Mouse (Mus musculus): ENCODE data around the gene Nob1. TPM values are rescaled to one million over a fixed set of nuclear protein-coding genes. Genes with fewer than 3 reads are reported as not detected.

The Nob1 gene
- polyA plus RNA-seq, 1 experiment from 2014 or later = 8.4 TPM

GRCm38 (mm10) chr8:107412552-107412951, 12.3 kb downstream of the Nob1 start:
- Histone ChIP-seq H3K27ac (no peak overlapping the region), H3K36me3 (ENCODE audit: inconsistent target) (peaks cover 46% of the 10 kb centered on the region), H3K79me2 (ENCODE audit: inconsistent target) (no peaks in the 10 kb centered on the region), H3K4me3 (ENCODE audit: inconsistent target) (no peak overlapping the region)
- WGBS (ENCODE audit: missing documents) = 84% methylated on average over 8 of the region's 8 CpGs

- H3K79me2 ChIP-seq (ENCODE audit: inconsistent target) = no peaks in the 10 kb centered on the region
- H3K27ac ChIP-seq = no peak overlapping the region
- peaks cover 34% of the 10 kb centered on the region; the same call in 1 of the 2 replicates for H3K36me3 ChIP-seq (ENCODE audit: inconsistent target)
- no peak overlapping the region for H3K4me3 ChIP-seq (ENCODE audit: inconsistent target)
- 69% methylated on average over 4 of the region's 4 CpGs for WGBS (ENCODE audit: missing documents)
Observed at GRCm38 (mm10) chr8:107411391-107411790, 13.5 kb downstream of the Nob1 start.

DNA sequence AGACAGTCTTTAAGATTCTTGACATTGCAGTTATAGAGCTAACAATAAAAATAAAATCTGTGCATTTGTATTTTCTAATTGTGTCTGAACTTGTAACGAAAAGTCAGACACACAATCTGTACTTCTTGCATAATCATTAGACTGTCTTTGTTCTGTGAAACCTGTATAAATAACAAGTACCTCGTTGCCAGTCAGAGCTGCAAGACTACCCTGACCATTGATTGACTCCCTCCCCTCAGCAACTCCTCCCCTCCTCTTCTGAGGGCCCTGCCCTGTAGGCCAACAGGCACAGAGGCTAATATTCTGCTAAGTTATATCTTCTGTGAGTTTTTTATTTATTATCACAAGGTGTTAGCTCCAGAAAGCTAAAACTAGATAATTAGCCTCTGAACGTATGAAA, 18.9 kb downstream of the Nob1 start:
- Histone ChIP-seq H3K79me2 (ENCODE audit: inconsistent target) (no peaks in the 10 kb centered on the region), H3K36me3 (ENCODE audit: inconsistent target) (no peaks in the 10 kb centered on the region), H3K27ac (no peak overlapping the region), H3K4me3 (ENCODE audit: inconsistent target) (no peak overlapping the region)
- WGBS (ENCODE audit: missing documents) = 74% methylated on average over 3 of the region's 3 CpGs

DNA sequence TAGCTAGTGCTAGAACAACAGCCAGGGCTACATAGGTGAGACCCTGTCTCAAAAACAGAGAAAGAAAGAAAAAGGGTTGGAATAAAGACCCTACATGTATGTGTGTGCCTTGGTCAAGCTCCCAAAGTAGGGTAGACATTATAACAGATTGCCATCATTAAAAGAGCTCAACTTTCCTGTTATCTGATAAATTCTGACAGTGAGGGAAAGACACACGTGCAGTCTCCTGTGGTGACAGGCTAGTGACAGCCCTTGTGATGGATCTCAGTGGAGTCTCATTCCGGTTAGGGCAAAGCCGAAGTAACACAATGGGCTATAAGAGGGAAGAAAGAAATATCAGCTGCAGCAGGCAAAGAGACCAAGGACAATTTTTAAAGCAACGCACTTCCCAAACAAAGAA, 20.8 kb downstream of the Nob1 start:
- no peak overlapping the region for H3K4me3 ChIP-seq (ENCODE audit: inconsistent target)
- no peak overlapping the region for H3K27ac ChIP-seq
- 94% methylated on average over 4 of the region's 4 CpGs for WGBS (ENCODE audit: missing documents)

GRCm38 (mm10) chr8:107403038-107403781, 21.6 kb downstream of the Nob1 start, which contains the start of gene Nqo1:
Gene Nqo1, minus strand, starts transcription at chr8:107403206.
- WGBS (ENCODE audit: missing documents) = 8% methylated on average over 22 of the region's 22 CpGs
- Histone ChIP-seq H3K4me3 (ENCODE audit: inconsistent target) (peak within 1 kb of the TSS; percentile 24), H3K27ac (0 out of 2 replicates have a peak within 1 kb of the TSS, but pooled peaks have one; percentile 12), H3K36me3 (ENCODE audit: inconsistent target) (no peaks in the 10 kb centered on the region), H3K79me2 (ENCODE audit: inconsistent target) (no peaks in the 10 kb centered on the region)

More for the DNA sequence above, 20.8 kb downstream of the Nob1 start:
- no peaks in the 10 kb centered on the region for H3K36me3 ChIP-seq (ENCODE audit: inconsistent target)
- no peaks in the 10 kb centered on the region for H3K79me2 ChIP-seq (ENCODE audit: inconsistent target)

DNA sequence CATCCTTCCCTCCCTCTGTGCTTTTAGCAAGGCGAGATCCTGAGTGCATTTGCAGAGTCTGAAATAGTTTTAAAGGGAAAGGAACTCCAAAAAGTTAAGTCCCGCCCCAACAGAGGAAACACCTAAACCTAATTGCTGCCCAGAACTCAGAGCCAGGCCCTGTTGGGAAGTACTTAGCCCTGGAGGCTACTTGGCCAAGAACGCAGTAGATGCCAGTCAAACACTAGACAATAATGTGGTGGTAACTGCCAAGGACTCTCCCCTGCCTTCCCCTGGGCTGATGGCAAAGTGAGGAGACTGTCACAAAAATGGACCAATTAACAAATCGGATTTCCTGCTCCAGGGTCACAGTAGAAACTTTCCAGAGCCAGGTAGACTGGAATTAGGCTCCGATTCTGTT, 23.0 kb downstream of the Nob1 start:
- H3K36me3 ChIP-seq (ENCODE audit: inconsistent target) = no peaks in the 10 kb centered on the region
- no peaks in the 10 kb centered on the region for H3K79me2 ChIP-seq (ENCODE audit: inconsistent target)
- H3K27ac ChIP-seq = no peak overlapping the region
- H3K4me3 ChIP-seq (ENCODE audit: inconsistent target) = no peak overlapping the region
- 95% methylated on average over 5 of the region's 5 CpGs for WGBS (ENCODE audit: missing documents)

- H3K4me3 ChIP-seq (ENCODE audit: inconsistent target) = no peak overlapping the region
- WGBS (ENCODE audit: missing documents) = 78% methylated on average over 9 of the region's 9 CpGs
- no peaks in the 10 kb centered on the region for H3K36me3 ChIP-seq (ENCODE audit: inconsistent target)
Observed at GRCm38 (mm10) chr8:107399495-107399894, 25.4 kb downstream of the Nob1 start.

DNA sequence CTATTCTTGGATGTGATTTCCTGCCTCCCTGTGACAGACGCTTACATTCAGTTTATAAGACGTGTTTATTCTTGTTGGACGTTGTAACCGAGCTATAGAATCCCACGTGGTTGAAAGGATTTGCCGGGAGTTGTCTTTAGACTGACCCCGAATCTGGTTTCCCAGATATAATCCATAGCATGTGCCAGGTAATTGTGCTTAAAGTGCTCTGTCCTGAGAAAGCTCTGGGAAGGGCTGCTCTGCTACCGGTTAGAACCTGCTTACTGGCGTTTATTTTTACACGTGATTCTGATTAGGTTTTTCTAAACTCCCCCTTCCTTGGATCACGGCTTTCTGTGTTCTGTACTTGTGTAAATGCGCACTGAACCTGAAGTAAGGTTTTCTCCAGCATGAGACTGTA, 27.2 kb downstream of the Nob1 start:
- no peak overlapping the region for H3K27ac ChIP-seq
- 91% methylated on average over 12 of the region's 12 CpGs for WGBS (ENCODE audit: missing documents)
- no peaks in the 10 kb centered on the region for H3K79me2 ChIP-seq (ENCODE audit: inconsistent target)
- no peaks in the 10 kb centered on the region for H3K36me3 ChIP-seq (ENCODE audit: inconsistent target)
- H3K4me3 ChIP-seq (ENCODE audit: inconsistent target) = no peak overlapping the region

More at GRCm38 (mm10) chr8:107399495-107399894, 25.4 kb downstream of the Nob1 start:
- H3K27ac ChIP-seq = no peak overlapping the region
- H3K79me2 ChIP-seq (ENCODE audit: inconsistent target) = no peaks in the 10 kb centered on the region

DNA sequence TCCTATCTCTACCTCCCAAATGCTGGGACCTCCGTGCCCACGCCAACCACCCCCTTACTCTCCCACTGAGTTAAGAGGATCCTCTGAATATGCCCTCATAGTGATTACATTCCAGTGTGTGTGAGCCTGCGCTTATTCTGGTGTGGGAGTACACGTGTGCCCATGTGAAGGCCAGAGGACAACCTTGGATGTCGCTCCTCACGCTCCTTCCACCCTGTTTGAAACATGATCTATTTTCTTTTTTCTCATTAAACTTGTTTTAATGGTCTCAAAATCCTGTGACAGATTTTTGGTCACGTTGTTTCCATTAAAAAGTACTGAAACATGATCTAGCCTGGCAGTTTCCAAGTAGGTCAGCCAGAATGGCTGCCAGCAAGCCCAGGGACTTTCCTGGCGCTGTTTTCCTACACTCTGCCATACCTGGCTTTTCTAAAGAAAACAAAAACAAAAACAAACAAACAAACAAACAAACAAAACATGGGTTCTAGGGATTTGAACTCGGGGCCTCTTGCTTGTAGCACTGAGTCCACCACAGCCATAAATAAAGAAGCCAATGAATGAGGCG, 28.7 kb downstream of the Nob1 start:
- no peaks in the 10 kb centered on the region for H3K36me3 ChIP-seq (ENCODE audit: inconsistent target)
- H3K4me3 ChIP-seq (ENCODE audit: inconsistent target) = no peak overlapping the region
- H3K79me2 ChIP-seq (ENCODE audit: inconsistent target) = no peaks in the 10 kb centered on the region
- 94% methylated on average over 10 of the region's 10 CpGs for WGBS (ENCODE audit: missing documents)
- H3K27ac ChIP-seq = no peak overlapping the region

GRCm38 (mm10) chr8:107395397-107395796, 29.5 kb downstream of the Nob1 start:
- Histone ChIP-seq H3K4me3 (ENCODE audit: inconsistent target) (no peak overlapping the region), H3K36me3 (ENCODE audit: inconsistent target) (no peaks in the 10 kb centered on the region), H3K27ac (no peak overlapping the region), H3K79me2 (ENCODE audit: inconsistent target) (no peaks in the 10 kb centered on the region)

DNA sequence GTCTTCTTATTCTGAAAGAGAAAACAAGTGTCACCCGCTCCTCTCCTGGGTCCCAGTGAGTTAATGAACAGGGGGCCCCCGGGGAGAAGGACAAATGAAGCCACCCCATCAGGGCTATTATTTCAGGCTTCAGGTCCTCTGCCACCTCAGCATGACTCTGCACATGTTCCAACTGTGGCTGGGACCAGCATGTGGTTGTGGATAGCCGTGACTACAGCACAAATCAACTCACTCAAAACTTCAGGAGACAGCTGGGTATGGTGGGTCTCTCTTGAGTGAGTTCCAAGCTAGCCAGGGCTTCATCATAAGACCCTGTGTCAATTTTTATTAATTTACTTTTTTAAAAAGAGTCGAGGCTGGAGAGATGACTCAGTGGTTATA, 33.7 kb downstream of the Nob1 start:
- Histone ChIP-seq H3K27ac (no peak overlapping the region), H3K79me2 (ENCODE audit: inconsistent target) (no peaks in the 10 kb centered on the region), H3K4me3 (ENCODE audit: inconsistent target) (no peak overlapping the region), H3K36me3 (ENCODE audit: inconsistent target) (no peaks in the 10 kb centered on the region)
- WGBS (ENCODE audit: missing documents) = 55% methylated on average over 4 of the region's 4 CpGs

GRCm38 (mm10) chr8:107390476-107391135, 34.2 kb downstream of the Nob1 start:
- no peaks in the 10 kb centered on the region for H3K36me3 ChIP-seq (ENCODE audit: inconsistent target)
- no peak overlapping the region for H3K27ac ChIP-seq
- no peaks in the 10 kb centered on the region for H3K79me2 ChIP-seq (ENCODE audit: inconsistent target)
- H3K4me3 ChIP-seq (ENCODE audit: inconsistent target) = no peak overlapping the region
- WGBS (ENCODE audit: missing documents) = 93% methylated on average over 16 of the region's 16 CpGs

GRCm38 (mm10) chr8:107389557-107389956, 35.3 kb downstream of the Nob1 start:
- no peaks in the 10 kb centered on the region for H3K79me2 ChIP-seq (ENCODE audit: inconsistent target)
- H3K27ac ChIP-seq = no peak overlapping the region
- H3K36me3 ChIP-seq (ENCODE audit: inconsistent target) = no peaks in the 10 kb centered on the region
- 84% methylated on average over 8 of the region's 8 CpGs for WGBS (ENCODE audit: missing documents)
- H3K4me3 ChIP-seq (ENCODE audit: inconsistent target) = no peak overlapping the region

GRCm38 (mm10) chr8:107387861-107388260, 37.0 kb downstream of the Nob1 start:
- Histone ChIP-seq H3K27ac (no peak overlapping the region), H3K79me2 (ENCODE audit: inconsistent target) (no peaks in the 10 kb centered on the region), H3K4me3 (ENCODE audit: inconsistent target) (no peak overlapping the region), H3K36me3 (ENCODE audit: inconsistent target) (no peaks in the 10 kb centered on the region)
- 76% methylated on average over 5 of the region's 5 CpGs for WGBS (ENCODE audit: missing documents)

- Histone ChIP-seq H3K4me3 (ENCODE audit: inconsistent target) (no peak overlapping the region), H3K79me2 (ENCODE audit: inconsistent target) (no peaks in the 10 kb centered on the region), H3K36me3 (ENCODE audit: inconsistent target) (no peaks in the 10 kb centered on the region), H3K27ac (no peak overlapping the region)
- 32% methylated on average over 3 of the region's 3 CpGs for WGBS (ENCODE audit: missing documents)
Observed at GRCm38 (mm10) chr8:107386642-107387041, 38.2 kb downstream of the Nob1 start.
